Mouse (Mus musculus) lung, embryonic 16.5 days (tissue): ENCODE data around the gene Prr15. TPM values are rescaled to one million over a fixed set of nuclear protein-coding genes. Genes with fewer than 3 reads are reported as not detected.
A peak's percentile ranks its signal among the peaks of the same experiment; 100 is the strongest.

Experiments
- ATAC-seq: fragments of 200-750 bp; cut with Nextera tagmentation; 2 replicates; pipeline ENCODE4 v1.8.0; 2017; ENCODE audit warnings: low read depth, mild to moderate bottlenecking, moderate library complexity
- H3K27ac ChIP-seq: fragments of 300-500 bp; sonication (generic); 2 replicates; pipeline ENCODE4 v1.5.1; 2014; ENCODE audit warnings: mild to moderate bottlenecking, control low read depth, low read length
- H3K27me3 ChIP-seq: fragments of 300-500 bp; sonication (generic); 2 replicates; pipeline ENCODE4 v1.6.1; 2014; ENCODE audit warnings: low read depth, low read length, mixed read lengths; ENCODE audit not compliant: control insufficient read depth, insufficient read depth
- H3K36me3 ChIP-seq: fragments of 300-500 bp; sonication (generic); 2 replicates; pipeline ENCODE4 v1.6.1; 2014; ENCODE audit warnings: low read length; ENCODE audit not compliant: control insufficient read depth, insufficient read depth
- H3K4me1 ChIP-seq: fragments of 300-500 bp; sonication (generic); replicated peaks from 2 replicates; pipeline ENCODE4 v1.6.1; 2014; ENCODE audit warnings: low read length, mixed read lengths; ENCODE audit not compliant: control insufficient read depth, insufficient read depth
- H3K4me2 ChIP-seq: fragments of 300-500 bp; sonication (generic); 2 replicates; pipeline ENCODE4 v1.6.1; 2014; ENCODE audit warnings: low read depth, low read length, control low read depth
- H3K4me3 ChIP-seq: fragments of 300-500 bp; sonication (generic); 2 replicates; pipeline ENCODE4 v1.5.1; 2014; ENCODE audit warnings: mild to moderate bottlenecking, low read length, control low read depth
- H3K9ac ChIP-seq: fragments of 300-500 bp; sonication (generic); 2 replicates; pipeline ENCODE4 v1.6.1; 2014; ENCODE audit warnings: low read length, control low read depth
- H3K9me3 ChIP-seq: fragments of 300-500 bp; sonication (generic); 2 replicates; pipeline ENCODE4 v1.6.1; 2016; ENCODE audit warnings: low read length; ENCODE audit not compliant: control insufficient read depth
- WGBS: fragments of 180-500 bp; shearing (Covaris S2); extraction: QIAGEN DNeasy Blood & Tissue Kit; methylation state at CpG from one replicate; pipeline ENCODE4 v1.1.7; 2014; 5-methylcytosine and 5-hydroxymethylcytosine counted together
- polyA plus RNA-seq: library from polyadenylated mRNA; unstranded; fragments of >200 nt; fragmentation: Nextera tagmentation; extraction: Ambion mirVana; gene quantifications from 2 replicates; pipeline ENCODE4 v1.2.1, GENCODE M21; 2015

Gene Prr15
- polyA plus RNA-seq, 1 experiment from 2014 or later: 3.1 TPM

DNA sequence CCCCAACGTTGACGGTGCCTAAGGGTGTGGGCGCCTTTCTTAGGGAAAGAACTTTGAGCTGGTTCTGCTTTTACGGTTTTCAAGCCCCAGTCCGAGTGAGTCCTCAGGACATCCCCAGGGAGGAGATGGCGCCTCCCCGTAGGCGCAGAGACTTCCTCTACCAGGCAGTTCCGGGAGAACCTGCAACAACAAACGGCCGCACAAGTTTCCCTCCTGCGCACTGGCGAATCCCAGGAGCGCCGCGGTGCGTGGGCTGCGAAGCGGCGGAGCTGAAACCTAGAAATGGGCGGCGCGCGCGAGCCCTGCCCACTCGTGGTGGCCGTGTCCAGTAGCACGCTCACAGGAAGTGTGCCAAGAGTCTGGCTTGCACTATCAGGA is 2.0 kb downstream of the Prr15 start:
- peak; percentile 53 for ATAC-seq
- peaks cover 9% of the 10 kb centered on the region for H3K27me3 ChIP-seq
- H3K9ac ChIP-seq: peak overlapping the region; percentile 58
- H3K4me2 ChIP-seq: peak overlapping the region; percentile 96
- H3K27ac ChIP-seq: no peak overlapping the region
- H3K9me3 ChIP-seq: no peaks in the 10 kb centered on the region
- peaks cover 15% of the 10 kb centered on the region; the same call in 1 of the 2 replicates for H3K4me1 ChIP-seq
- H3K4me3 ChIP-seq: peak overlapping the region; percentile 49
- WGBS: under 1% methylated on average over 28 of the region's 28 CpGs
- H3K36me3 ChIP-seq: no peaks in the 10 kb centered on the region

DNA sequence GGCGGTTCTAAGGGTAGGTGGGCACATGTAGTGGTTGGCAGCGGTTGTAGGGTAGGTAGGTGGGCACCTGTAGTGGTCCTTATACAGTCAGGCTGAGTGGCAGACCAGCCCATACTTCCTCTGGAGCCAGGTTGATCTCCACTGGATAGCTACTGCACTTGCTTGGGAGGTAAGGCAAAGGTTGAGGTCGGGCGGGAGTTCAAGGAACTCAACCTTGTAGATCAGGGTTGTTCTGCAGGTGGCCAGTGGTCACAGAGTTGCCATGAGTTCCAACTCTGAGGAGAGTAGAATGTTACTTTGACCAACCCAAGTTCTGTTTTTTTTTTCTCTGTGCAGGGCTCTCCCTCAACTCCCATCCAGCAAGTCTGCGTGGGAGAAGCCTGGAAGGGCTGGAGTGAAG is 3.1 kb downstream of the Prr15 start:
- Histone ChIP-seq H3K4me3 (no peak overlapping the region), H3K9ac (no peak overlapping the region), H3K27ac (no peak overlapping the region), H3K9me3 (no peaks in the 10 kb centered on the region), H3K4me1 (peaks cover 15% of the 10 kb centered on the region; the same call in 1 of the 2 replicates), H3K27me3 (peaks cover 9% of the 10 kb centered on the region), H3K4me2 (no peak overlapping the region), H3K36me3 (no peaks in the 10 kb centered on the region)
- WGBS: 90% methylated on average over 5 of the region's 5 CpGs
- ATAC-seq: no peak

DNA sequence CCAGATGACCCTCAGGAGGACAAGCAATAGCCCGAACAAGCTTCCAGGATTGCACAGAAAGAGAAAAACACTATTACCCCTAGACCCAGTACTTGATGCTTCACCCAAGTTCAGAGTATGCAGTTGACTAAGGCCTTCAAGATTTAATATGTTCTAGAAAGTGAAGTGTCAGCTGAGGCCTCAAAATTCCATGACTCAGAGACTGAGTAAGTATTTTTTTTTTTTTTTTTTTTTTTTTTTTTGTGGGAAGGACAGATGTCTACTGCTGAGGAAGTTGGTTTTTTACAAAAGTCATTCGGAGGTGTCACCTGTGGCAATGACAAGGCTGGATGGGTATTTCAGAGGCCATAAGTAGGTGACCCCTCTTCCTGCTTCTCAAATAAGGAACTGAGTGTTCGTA is 4.0 kb downstream of the Prr15 start:
- H3K36me3 ChIP-seq: no peaks in the 10 kb centered on the region
- peaks cover 15% of the 10 kb centered on the region; the same call in 1 of the 2 replicates for H3K4me1 ChIP-seq
- H3K4me2 ChIP-seq: no peak overlapping the region
- no peak overlapping the region for H3K4me3 ChIP-seq
- no peak overlapping the region for H3K27ac ChIP-seq
- WGBS: 76% methylated on average over 3 of the region's 3 CpGs
- no peak for ATAC-seq
- H3K9me3 ChIP-seq: no peaks in the 10 kb centered on the region
- no peak overlapping the region for H3K9ac ChIP-seq
- peaks cover 9% of the 10 kb centered on the region for H3K27me3 ChIP-seq

- peaks cover 9% of the 10 kb centered on the region for H3K27me3 ChIP-seq
- 74% methylated on average over 10 of the region's 10 CpGs for whole genome bisulfite sequencing
- H3K4me1 ChIP-seq: peaks cover 15% of the 10 kb centered on the region; the same call in 1 of the 2 replicates
- no peak overlapping the region for H3K27ac ChIP-seq
- no peak overlapping the region for H3K4me3 ChIP-seq
- ATAC-seq: no peak
- no peak overlapping the region for H3K4me2 ChIP-seq
- no peaks in the 10 kb centered on the region for H3K9me3 ChIP-seq
- no peaks in the 10 kb centered on the region for H3K36me3 ChIP-seq
- H3K9ac ChIP-seq: no peak overlapping the region
Measured at GRCm38 (mm10) chr6:54330166-54330565, 4.5 kb downstream of the Prr15 start.

GRCm38 (mm10) chr6:54331765-54332164 is 6.1 kb downstream of the Prr15 start:
- Histone ChIP-seq H3K36me3 (no peaks in the 10 kb centered on the region), H3K4me1 (peaks cover 10% of the 10 kb centered on the region; the same call in 1 of the 2 replicates), H3K27ac (no peak overlapping the region), H3K27me3 (peaks cover 4% of the 10 kb centered on the region; the same call in 1 of the 2 replicates), H3K4me3 (no peak overlapping the region), H3K9me3 (no peaks in the 10 kb centered on the region), H3K9ac (no peak overlapping the region), H3K4me2 (no peak overlapping the region)
- 44% methylated on average over 10 of the region's 10 CpGs for WGBS
- no peak for ATAC-seq

DNA sequence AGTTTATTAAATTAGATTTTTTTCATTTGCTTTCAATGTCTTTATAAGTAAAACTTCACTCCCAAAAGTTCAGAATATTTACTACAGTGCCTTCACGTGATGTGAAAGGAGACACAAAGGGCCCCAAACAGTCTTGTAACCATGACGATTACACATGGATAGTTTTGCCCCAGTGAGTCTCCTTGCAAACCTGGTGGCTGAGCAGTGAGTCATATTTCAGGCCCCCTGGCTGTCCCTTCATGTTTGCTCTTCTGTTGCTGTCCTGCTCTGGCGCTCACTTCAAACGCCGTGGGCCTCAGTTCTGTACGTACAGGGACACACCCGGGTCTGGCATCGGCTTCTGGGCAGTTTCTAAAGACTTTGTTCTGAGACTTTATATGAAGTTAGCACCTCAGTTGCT is 6.6 kb downstream of the Prr15 start:
- H3K4me1 ChIP-seq: 0 out of 2 replicates have a peak, but pooled peaks cover 7% of the 10 kb centered on the region
- H3K27ac ChIP-seq: no peak overlapping the region
- 0 out of 2 replicates have a peak, but pooled peaks cover 2% of the 10 kb centered on the region for H3K27me3 ChIP-seq
- no peak overlapping the region for H3K4me3 ChIP-seq
- no peak for ATAC-seq
- H3K4me2 ChIP-seq: no peak overlapping the region
- WGBS: 48% methylated on average over 8 of the region's 8 CpGs
- no peak overlapping the region for H3K9ac ChIP-seq
- no peaks in the 10 kb centered on the region for H3K9me3 ChIP-seq
- H3K36me3 ChIP-seq: no peaks in the 10 kb centered on the region

GRCm38 (mm10) chr6:54333116-54333651 is 7.5 kb downstream of the Prr15 start:
- H3K9me3 ChIP-seq: no peaks in the 10 kb centered on the region
- H3K27ac ChIP-seq: no peak overlapping the region
- no peak overlapping the region for H3K4me2 ChIP-seq
- 0 out of 2 replicates have a peak, but pooled peaks cover 2% of the 10 kb centered on the region for H3K27me3 ChIP-seq
- H3K9ac ChIP-seq: no peak overlapping the region
- WGBS: 68% methylated on average over 11 of the region's 11 CpGs
- ATAC-seq: no peak
- 0 out of 2 replicates have a peak, but pooled peaks cover 6% of the 10 kb centered on the region for H3K4me1 ChIP-seq
- H3K36me3 ChIP-seq: no peaks in the 10 kb centered on the region
- no peak overlapping the region for H3K4me3 ChIP-seq

- no peak for ATAC-seq
- WGBS: 48% methylated on average over 9 of the region's 9 CpGs
- Histone ChIP-seq H3K4me3 (no peak overlapping the region), H3K9ac (no peak overlapping the region), H3K9me3 (no peaks in the 10 kb centered on the region), H3K4me2 (no peak overlapping the region), H3K4me1 (0 out of 2 replicates have a peak, but pooled peaks cover 5% of the 10 kb centered on the region), H3K27me3 (no peaks in the 10 kb centered on the region), H3K27ac (no peak overlapping the region), H3K36me3 (no peaks in the 10 kb centered on the region)
Measured at GRCm38 (mm10) chr6:54333652-54334396, 8.2 kb downstream of the Prr15 start.

DNA sequence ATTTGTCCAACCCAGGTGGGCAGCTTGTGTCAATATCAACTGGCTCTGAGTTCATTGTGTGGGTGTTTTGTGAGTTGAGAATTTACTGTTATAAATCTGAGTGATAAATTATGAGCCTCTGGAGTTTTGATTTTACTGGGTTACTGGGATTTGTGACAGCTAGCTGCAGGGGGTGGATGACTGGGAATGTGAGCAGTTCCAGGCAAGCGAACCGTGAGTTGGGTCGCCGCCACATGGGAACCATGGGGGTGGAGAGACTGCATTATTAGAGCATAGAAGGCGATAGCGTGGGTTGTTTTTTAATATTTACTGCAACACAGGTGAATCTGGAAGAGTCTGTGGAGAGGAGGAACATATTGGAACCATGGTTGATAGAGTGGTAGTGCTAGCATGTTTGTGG is 11.7 kb downstream of the Prr15 start:
- Histone ChIP-seq H3K27me3 (no peaks in the 10 kb centered on the region), H3K4me2 (no peak overlapping the region), H3K27ac (no peak overlapping the region), H3K9ac (no peak overlapping the region), H3K4me1 (0 out of 2 replicates have a peak, but pooled peaks cover 3% of the 10 kb centered on the region), H3K36me3 (no peaks in the 10 kb centered on the region), H3K4me3 (no peak overlapping the region), H3K9me3 (no peaks in the 10 kb centered on the region)
- no peak for ATAC-seq
- 90% methylated on average over 6 of the region's 6 CpGs for WGBS
